Mouse (Mus musculus) kidney, embryonic 15.5 days (tissue): ENCODE measurements around the gene Gm20538. TPM values are rescaled to one million over a fixed set of nuclear protein-coding genes. Genes with fewer than 3 reads are reported as not detected.

ENCODE experiments used
- ATAC-seq: fragments of 200-750 bp; cut with Nextera tagmentation; replicated peaks from 2 replicates; pipeline ENCODE4 v1.8.0; 2017; ENCODE audit warnings: moderate TSS enrichment; ENCODE audit not compliant: low FRiP score
- H3K27ac ChIP-seq: fragments of 300-500 bp; sonication (generic); 2 replicates; pipeline ENCODE4 v1.5.1; 2015; ENCODE audit warnings: mild to moderate bottlenecking, inconsistent platforms
- H3K27me3 ChIP-seq: fragments of 300-500 bp; sonication (generic); 2 replicates; pipeline ENCODE4 v1.6.1; 2015; ENCODE audit warnings: inconsistent platforms
- H3K36me3 ChIP-seq: fragments of 300-500 bp; sonication (generic); 2 replicates; pipeline ENCODE4 v1.6.1; 2015; ENCODE audit warnings: inconsistent platforms
- H3K4me1 ChIP-seq: fragments of 300-500 bp; sonication (generic); 2 replicates; pipeline ENCODE4 v1.6.1; 2015; ENCODE audit warnings: inconsistent platforms
- H3K4me2 ChIP-seq: fragments of 300-500 bp; sonication (generic); 2 replicates; pipeline ENCODE4 v1.6.1; 2015; ENCODE audit warnings: moderate library complexity, mild to moderate bottlenecking, inconsistent platforms
- H3K4me3 ChIP-seq: fragments of 300-500 bp; sonication (generic); replicated peaks from 2 replicates; pipeline ENCODE4 v1.5.1; 2015; ENCODE audit warnings: mild to moderate bottlenecking, inconsistent platforms
- H3K9ac ChIP-seq: fragments of 300-500 bp; sonication (generic); 2 replicates; pipeline ENCODE4 v1.6.1; 2015; ENCODE audit warnings: mild to moderate bottlenecking, inconsistent platforms
- H3K9me3 ChIP-seq: fragments of 300-500 bp; sonication (generic); replicated peaks from 2 replicates; pipeline ENCODE4 v1.6.1; 2016; ENCODE audit warnings: inconsistent platforms
- WGBS: fragments of 180-500 bp; shearing (Covaris S2); methylation state at CpG from one replicate; pipeline ENCODE4 v1.1.7; 2015; ENCODE audit warnings: mixed read lengths; 5-methylcytosine and 5-hydroxymethylcytosine counted together
- polyA plus RNA-seq: library from polyadenylated mRNA; unstranded; fragments of >200 nt; fragmentation: Nextera tagmentation; extraction: Ambion mirVana; gene quantifications from 2 replicates; pipeline ENCODE4 v1.2.1, GENCODE M21; 2015

Gm20538 gene
- polyA plus RNA-seq, 1 experiment from 2014 or later, result not detected

DNA sequence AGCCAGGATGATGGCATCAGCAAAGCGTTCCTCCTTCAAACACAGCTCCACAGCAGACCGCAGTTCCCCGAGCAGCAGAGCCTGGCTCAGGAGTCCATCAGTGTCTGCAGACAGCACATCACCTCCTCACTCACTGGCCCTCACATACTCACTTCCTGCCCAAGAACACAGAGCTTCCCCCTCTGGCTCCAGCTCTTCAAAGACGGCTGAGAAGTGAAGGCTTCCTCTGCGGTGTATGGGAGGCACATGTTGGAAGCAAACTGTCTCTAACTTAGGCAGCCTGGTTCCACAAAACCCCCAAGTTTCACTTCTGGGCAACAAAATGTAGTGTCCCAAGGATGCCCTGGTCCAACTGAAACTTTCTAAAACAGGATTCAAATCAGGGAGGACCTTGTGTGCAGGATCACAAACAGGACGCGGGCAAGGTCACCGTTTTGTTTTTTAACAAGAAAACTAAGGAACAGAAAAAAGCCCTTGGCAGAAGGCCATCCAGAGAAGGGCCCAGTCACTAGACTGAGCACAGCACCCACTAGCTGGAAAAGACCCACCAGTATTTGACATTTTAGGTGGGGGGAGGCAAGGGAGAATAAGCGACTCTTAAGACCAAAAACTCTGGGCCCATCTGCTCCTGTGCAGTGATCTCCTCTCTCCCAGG lies 27.0 kb downstream of the Gm20538 start:
- no peaks in the 10 kb centered on the region for H3K9me3 ChIP-seq
- WGBS, result 73% methylated on average over 9 of the region's 9 CpGs
- no peaks in the 10 kb centered on the region; the same call in 1 of the 2 replicates for H3K27me3 ChIP-seq
- H3K4me3 ChIP-seq, result no peak overlapping the region
- no peak overlapping the region for H3K4me2 ChIP-seq
- H3K9ac ChIP-seq, result no peak overlapping the region
- H3K36me3 ChIP-seq, result no peaks in the 10 kb centered on the region
- H3K27ac ChIP-seq, result no peak overlapping the region
- no peak for ATAC-seq
- no peaks in the 10 kb centered on the region for H3K4me1 ChIP-seq

DNA sequence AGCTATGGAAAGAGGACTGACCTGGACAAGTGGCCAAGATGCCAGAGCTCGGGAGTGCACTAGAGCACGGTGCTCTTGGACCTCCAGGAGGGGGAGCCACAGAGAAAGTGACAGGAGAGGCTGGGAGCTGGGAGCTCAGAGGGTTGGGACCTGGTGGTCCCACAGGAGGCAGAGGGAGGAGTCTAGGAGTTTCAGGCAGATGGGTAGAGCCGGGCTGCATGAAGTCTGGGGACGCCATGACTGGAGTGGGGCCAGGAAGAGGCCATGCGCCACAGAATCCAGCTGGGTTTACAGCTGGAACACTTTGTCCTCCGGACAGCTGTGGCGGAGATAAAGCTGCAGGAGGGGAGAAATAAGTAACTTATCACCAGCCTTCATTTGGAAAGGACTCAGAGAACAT lies 33.5 kb downstream of the Gm20538 start:
- Histone ChIP-seq H3K4me1 (peaks cover 58% of the 10 kb centered on the region), H3K4me3 (no peak overlapping the region), H3K9me3 (no peaks in the 10 kb centered on the region), H3K4me2 (no peak overlapping the region), H3K36me3 (no peaks in the 10 kb centered on the region), H3K9ac (no peak overlapping the region), H3K27ac (no peak overlapping the region), H3K27me3 (peaks cover 20% of the 10 kb centered on the region; the same call in 1 of the 2 replicates)
- WGBS, result 20% methylated on average over 7 of the region's 7 CpGs
- ATAC-seq, result peak; percentile 69

DNA sequence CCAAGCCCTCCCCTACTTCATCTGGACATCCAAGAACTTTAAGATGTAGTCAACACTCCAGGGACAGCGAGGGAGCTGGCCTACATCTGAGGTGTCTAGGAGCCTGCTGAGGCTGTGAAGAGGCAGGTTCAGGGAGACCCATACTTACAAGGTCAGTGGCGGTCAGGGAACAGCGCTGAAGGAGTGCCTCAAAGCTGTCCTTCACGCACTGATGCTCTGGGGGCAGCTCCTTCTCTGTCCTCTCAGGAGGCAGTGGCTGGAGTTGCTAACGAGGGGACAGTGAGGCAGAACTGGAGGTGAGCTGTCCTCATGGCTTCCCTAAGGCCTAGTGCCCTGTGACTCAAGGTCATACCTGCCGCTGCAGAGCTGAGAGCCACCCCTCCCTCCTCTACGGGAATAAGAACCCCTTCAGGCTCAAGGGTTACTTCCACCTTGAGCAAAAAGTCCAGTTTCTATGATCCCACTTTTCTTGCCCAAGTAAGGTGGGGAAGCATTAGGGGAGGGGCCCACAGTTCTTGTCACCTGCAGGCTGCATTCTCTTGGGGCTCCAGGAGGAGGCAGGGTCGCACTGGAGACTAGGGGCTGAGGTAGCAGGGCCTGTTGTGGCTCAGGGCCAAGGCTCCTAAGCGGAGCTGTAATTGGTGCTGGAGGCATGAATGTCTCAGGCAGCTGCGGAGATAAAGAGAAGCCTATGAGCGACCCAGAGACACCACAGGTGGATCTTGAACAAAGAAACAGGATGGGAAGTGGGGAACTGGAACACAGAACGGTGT lies 34.4 kb downstream of the Gm20538 start:
- Histone ChIP-seq H3K4me3 (no peak overlapping the region), H3K9me3 (no peaks in the 10 kb centered on the region), H3K27me3 (peaks cover 30% of the 10 kb centered on the region; the same call in 1 of the 2 replicates), H3K9ac (no peak overlapping the region), H3K27ac (peak overlapping the region; percentile 32; the same call in 1 of the 2 replicates), H3K36me3 (no peaks in the 10 kb centered on the region), H3K4me1 (peaks cover 68% of the 10 kb centered on the region), H3K4me2 (no peak overlapping the region)
- 0 out of 2 replicates have a peak, but pooled peaks have one; percentile 15 for ATAC-seq
- 58% methylated on average over 12 of the region's 12 CpGs for WGBS

DNA sequence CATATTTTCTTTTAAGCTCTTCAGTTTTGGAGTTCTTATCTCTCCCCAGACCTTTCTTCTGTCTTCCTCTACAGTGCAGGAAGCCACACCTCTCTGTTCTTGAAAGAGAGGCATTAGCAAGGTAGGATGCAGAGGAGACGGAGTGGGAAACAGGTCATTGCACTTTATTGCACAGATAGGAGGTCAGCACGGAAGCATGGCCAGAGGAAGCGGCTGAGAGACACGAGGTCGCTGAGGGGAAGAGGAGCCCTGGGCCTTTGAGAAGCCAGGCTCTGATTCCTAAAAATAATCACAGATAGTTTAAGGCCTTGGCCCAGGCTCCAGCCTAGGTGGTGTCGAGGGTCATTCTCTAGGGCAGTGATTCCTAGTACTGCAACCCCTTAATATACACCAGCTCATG lies 36.9 kb downstream of the Gm20538 start:
- H3K9me3 ChIP-seq, result no peaks in the 10 kb centered on the region
- ATAC-seq, result no peak
- peak overlapping the region; percentile 85 for H3K27ac ChIP-seq
- WGBS, result 21% methylated on average over 6 of the region's 6 CpGs
- peaks cover 53% of the 10 kb centered on the region for H3K27me3 ChIP-seq
- H3K4me3 ChIP-seq, result no peak overlapping the region
- peaks cover 91% of the 10 kb centered on the region for H3K4me1 ChIP-seq
- no peak overlapping the region for H3K4me2 ChIP-seq
- no peaks in the 10 kb centered on the region for H3K36me3 ChIP-seq
- no peak overlapping the region for H3K9ac ChIP-seq

DNA sequence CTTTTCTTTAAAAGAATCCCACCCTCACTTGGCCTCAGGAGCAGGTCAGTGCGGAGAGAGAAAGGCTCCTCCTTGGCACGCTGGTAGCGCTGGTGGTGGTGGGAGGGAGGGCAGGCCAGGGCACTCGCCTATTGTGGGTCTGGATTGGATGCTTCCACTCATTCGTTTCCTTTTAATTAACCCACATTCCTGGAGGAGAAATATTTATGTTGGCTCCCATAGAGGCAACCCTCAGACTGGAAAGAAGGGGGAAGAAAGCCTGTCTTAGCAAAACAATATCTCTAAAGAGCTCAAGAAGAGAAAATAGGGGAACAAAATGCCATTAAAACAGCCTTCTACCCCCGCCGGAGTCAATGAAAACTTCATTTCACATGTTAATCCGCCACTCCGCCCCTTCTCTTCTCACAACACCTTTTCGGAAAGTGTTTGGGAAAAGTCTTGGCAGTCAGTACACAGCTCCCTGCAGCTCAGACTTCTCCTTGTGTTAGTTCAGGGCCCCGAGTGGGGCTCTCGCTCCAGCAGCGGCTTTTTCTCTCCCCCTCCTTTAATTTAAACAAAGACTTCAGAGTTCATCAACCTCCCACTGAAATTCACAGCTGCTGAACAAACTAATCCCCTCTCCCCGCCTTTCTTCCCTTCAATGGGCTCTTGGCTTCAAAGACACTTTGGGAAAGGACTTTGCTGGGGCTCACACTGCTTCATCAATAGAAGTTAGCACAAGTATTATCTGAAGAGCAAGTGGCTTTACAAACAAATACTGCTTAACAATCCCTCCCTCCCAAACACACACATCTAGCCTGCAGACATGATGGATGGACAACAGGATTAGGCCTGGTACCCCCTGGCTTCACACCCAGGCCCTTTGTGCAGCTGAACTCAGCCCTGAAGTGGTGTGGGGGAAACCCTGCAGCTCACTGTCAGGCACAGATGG lies 37.8 kb downstream of the Gm20538 start:
- H3K4me1 ChIP-seq, result peaks cover 97% of the 10 kb centered on the region

DNA sequence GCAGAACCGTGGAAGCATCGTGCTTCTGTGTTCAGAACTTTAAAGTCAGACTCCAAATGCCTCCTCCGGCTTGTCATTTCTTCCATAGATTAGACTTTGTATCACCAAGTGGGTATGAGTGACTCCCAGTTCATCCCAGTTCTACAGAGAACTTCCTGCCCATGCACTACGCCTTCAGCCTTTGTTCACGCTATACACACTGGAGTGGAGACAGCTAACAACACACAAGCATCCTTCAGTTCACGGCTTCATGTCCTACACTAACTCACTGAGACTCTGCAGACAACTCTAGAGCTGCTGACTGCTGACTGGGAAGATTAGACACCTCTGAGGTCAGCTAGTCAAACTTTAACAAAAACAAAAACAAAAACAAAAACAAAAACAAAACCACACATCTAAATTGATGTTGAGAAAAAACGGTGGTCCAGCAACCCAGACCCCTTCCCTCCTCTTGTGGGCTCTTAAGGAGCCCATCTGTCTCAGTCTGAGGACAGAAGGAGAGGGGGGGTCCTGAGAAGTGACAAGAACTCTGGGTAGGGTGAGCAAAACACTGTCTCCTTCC lies 38.6 kb downstream of the Gm20538 start:
- no peaks in the 10 kb centered on the region for H3K9me3 ChIP-seq
- peaks cover 91% of the 10 kb centered on the region for H3K4me1 ChIP-seq
- WGBS, result 17% methylated on average over 7 of the region's 7 CpGs
- H3K36me3 ChIP-seq, result no peaks in the 10 kb centered on the region
- peak overlapping the region; percentile 85 for H3K27ac ChIP-seq
- H3K4me3 ChIP-seq, result no peak overlapping the region
- peaks cover 69% of the 10 kb centered on the region for H3K27me3 ChIP-seq
- no peak for ATAC-seq
- peak overlapping the region; percentile 14 for H3K4me2 ChIP-seq
- H3K9ac ChIP-seq, result no peak overlapping the region

More for the DNA sequence above, 37.8 kb downstream of the Gm20538 start:
- Histone ChIP-seq H3K27me3 (peaks cover 63% of the 10 kb centered on the region), H3K27ac (peak overlapping the region; percentile 85), H3K4me2 (peak overlapping the region; percentile 14), H3K9ac (no peak overlapping the region), H3K4me3 (no peak overlapping the region), H3K36me3 (no peaks in the 10 kb centered on the region), H3K9me3 (no peaks in the 10 kb centered on the region)
- WGBS, result 11% methylated on average over 14 of the region's 14 CpGs
- ATAC-seq, result 0 out of 2 replicates have a peak, but pooled peaks have one; percentile 44

DNA sequence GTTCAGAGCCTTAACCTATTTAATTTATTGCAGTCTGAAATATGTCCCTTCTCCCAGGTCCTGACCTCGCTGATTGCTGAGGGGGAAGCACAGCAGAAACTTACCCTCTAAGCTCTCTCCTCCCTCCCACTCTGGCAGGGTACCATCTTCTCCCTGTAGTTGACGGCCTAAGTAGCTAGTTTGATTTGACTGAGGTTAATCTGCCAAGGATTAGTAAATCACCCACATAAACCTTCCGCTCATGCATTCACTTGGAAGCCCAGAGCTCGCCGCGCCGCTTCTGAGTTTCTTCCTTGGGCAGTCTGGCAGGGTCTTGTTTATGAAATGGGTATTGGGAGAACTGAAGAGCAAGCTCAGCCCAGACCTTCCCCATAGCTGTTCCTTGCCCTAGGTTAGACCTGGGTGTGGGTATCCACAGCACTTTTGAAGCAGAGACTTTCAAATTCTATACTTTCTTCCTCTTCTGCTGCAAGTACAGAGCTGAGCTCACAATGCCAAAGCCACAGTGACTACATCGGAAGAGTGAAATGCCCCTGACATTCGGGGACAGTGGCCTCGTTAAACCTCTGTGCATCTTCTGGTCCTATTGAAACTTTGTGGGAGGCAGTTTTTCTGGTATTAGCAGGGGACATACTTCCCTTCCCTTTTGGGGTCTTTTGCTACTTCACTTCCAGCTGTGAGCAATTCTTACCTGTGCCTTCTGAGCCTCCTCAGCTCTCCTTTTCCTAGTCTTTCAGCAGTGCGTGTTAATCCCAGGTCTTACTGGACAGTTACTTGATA lies 39.4 kb downstream of the Gm20538 start:
- peaks cover 83% of the 10 kb centered on the region for H3K4me1 ChIP-seq
- no peaks in the 10 kb centered on the region for H3K9me3 ChIP-seq
- no peak overlapping the region for H3K4me3 ChIP-seq
- peak overlapping the region; percentile 85 for H3K27ac ChIP-seq
- peaks cover 74% of the 10 kb centered on the region for H3K27me3 ChIP-seq
- H3K4me2 ChIP-seq, result peak overlapping the region; percentile 97
- H3K9ac ChIP-seq, result no peak overlapping the region
- H3K36me3 ChIP-seq, result no peaks in the 10 kb centered on the region
- WGBS, result 18% methylated on average over 11 of the region's 11 CpGs
- ATAC-seq, result no peak

DNA sequence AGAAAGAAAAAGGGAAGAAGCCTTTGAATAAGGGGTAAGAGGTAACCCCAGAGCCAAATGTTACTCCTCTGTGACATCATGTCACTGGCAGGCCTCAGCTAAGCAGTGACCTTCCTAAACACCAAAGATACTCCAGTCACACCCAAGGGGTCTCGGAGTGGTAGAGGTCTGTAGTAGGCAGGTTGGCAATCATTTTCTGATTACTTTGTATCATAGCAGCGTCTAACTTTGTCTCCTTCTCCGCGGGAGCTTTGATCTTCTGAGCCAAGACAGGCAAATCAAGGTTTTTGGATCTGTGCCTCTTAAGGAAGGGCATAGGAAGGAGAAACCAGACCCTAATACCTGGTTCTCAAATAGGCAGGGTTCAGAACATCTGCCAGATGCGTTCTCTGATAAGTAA lies 40.0 kb downstream of the Gm20538 start:
- no peak overlapping the region; the same call in 1 of the 2 replicates for H3K4me3 ChIP-seq
- peaks cover 68% of the 10 kb centered on the region for H3K27me3 ChIP-seq
- WGBS, result 23% methylated on average over 5 of the region's 5 CpGs
- no peak for ATAC-seq
- H3K27ac ChIP-seq, result no peak overlapping the region
- peaks cover 77% of the 10 kb centered on the region for H3K4me1 ChIP-seq
- no peak overlapping the region for H3K9ac ChIP-seq
- H3K4me2 ChIP-seq, result peak overlapping the region; percentile 97
- no peaks in the 10 kb centered on the region for H3K36me3 ChIP-seq
- no peaks in the 10 kb centered on the region for H3K9me3 ChIP-seq

DNA sequence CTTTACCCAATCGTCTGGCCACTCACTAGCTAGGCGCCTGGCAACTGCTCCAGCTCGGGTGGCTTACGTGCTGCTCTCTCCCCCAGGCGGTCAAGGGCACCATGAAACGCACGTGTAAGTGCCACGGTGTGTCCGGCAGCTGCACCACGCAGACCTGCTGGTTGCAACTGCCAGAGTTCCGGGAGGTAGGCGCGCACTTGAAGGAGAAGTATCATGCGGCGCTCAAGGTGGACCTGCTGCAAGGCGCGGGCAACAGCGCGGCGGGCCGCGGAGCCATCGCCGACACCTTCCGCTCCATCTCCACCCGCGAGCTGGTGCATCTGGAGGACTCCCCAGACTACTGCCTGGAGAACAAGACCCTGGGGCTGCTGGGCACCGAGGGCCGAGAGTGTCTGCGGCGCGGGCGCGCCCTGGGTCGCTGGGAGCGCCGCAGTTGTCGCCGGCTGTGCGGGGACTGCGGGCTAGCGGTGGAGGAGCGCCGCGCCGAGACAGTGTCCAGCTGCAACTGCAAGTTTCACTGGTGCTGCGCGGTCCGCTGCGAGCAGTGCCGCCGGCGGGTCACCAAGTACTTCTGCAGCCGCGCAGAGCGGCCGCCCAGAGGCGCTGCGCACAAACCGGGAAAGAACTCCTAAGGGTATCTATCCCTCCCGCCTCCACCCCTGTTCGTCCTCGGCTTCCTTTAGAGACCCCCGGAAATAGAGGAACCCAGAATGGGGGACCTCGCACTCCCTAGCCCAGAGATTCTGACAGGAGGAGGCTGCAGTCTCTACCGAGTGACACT lies 41.0 kb downstream of the Gm20538 start:
- peak; percentile 12; the same call in 1 of the 2 replicates for ATAC-seq
- H3K4me2 ChIP-seq, result peak overlapping the region; percentile 97
- under 1% methylated on average over 66 of the region's 66 CpGs for whole genome bisulfite sequencing
- peaks cover 66% of the 10 kb centered on the region for H3K27me3 ChIP-seq
- H3K9ac ChIP-seq, result peak overlapping the region; percentile 42
- no peaks in the 10 kb centered on the region for H3K9me3 ChIP-seq
- peaks cover 67% of the 10 kb centered on the region for H3K4me1 ChIP-seq
- H3K4me3 ChIP-seq, result peak overlapping the region; percentile 54
- 0 out of 2 replicates have a peak overlapping the region, but pooled peaks have one; percentile 2 for H3K27ac ChIP-seq
- H3K36me3 ChIP-seq, result no peaks in the 10 kb centered on the region

DNA sequence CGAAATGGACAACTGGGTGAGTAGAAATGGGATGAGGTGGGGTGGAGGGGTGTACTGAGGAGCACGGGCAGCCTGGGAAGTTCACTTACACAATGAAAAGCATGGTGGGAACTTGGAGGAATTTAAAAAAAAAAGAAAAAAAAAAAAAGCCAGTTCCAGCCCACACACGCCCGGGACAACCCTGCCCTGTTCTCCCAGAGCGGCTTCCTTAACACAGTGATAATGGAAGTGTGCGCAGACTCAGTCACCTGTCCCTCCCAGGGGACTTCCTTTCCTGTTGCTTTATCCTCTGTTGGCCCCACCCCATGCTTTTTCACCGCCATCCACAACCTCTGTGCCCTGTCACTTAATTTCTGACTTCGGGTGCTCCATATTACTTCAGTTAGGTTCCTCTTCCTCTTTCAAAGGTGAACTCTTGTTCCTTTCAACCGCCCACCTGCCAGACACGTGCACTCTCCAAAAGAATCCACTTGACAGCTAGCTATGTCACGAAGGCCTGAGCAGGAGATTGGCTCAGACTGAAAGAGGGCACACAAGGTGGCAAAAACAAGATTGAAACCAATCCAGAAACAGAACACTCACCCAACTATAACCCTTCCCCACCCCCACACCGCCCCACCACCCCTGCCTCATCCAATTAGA lies 42.0 kb downstream of the Gm20538 start:
- Histone ChIP-seq H3K27me3 (peaks cover 64% of the 10 kb centered on the region), H3K27ac (peak overlapping the region; percentile 32; the same call in 1 of the 2 replicates), H3K4me2 (peak overlapping the region; percentile 97), H3K4me3 (peak overlapping the region; percentile 54), H3K9ac (0 out of 2 replicates have a peak overlapping the region, but pooled peaks have one; percentile 42), H3K4me1 (peaks cover 58% of the 10 kb centered on the region), H3K36me3 (no peaks in the 10 kb centered on the region), H3K9me3 (no peaks in the 10 kb centered on the region)
- 6% methylated on average over 12 of the region's 12 CpGs for whole genome bisulfite sequencing
- ATAC-seq, result no peak
